Mouse (Mus musculus) intestine, embryonic 14.5 days (tissue): ENCODE data around the gene Cfd. TPM values are rescaled to one million over a fixed set of nuclear protein-coding genes. Genes with fewer than 3 reads are reported as not detected.

ENCODE experiments used
- ATAC-seq: fragments of 200-750 bp; cut with Nextera tagmentation; replicated peaks from 2 replicates; pipeline ENCODE4 v1.8.0; 2017; ENCODE audit warnings: low read depth, moderate number of reproducible peaks, moderate TSS enrichment, moderate library complexity; ENCODE audit not compliant: low FRiP score, low TSS enrichment
- DNase-seq: peaks from one replicate; pipeline ENCODE4 v3.0.0-alpha.2; 2018; ENCODE audit warnings: low spot score
- H3K27ac ChIP-seq: fragments of 300-500 bp; sonication (generic); 2 replicates; pipeline ENCODE4 v1.5.1; 2014; ENCODE audit warnings: low read depth, mild to moderate bottlenecking, control low read depth
- H3K27me3 ChIP-seq: fragments of 300-500 bp; sonication (generic); replicated peaks from 2 replicates; pipeline ENCODE4 v1.6.1; 2014; ENCODE audit warnings: low read length, control low read depth; ENCODE audit not compliant: control insufficient read depth, insufficient read depth
- H3K36me3 ChIP-seq: fragments of 300-500 bp; sonication (generic); 2 replicates; pipeline ENCODE4 v1.6.1; 2014; ENCODE audit warnings: low read length, control low read depth; ENCODE audit not compliant: control insufficient read depth, insufficient read depth
- H3K4me1 ChIP-seq: fragments of 300-500 bp; sonication (generic); replicated peaks from 2 replicates; pipeline ENCODE4 v1.6.1; 2014; ENCODE audit warnings: low read length, control low read depth, mixed read lengths; ENCODE audit not compliant: control insufficient read depth, insufficient read depth
- H3K4me2 ChIP-seq: fragments of 300-500 bp; sonication (generic); 2 replicates; pipeline ENCODE4 v1.6.1; 2014; ENCODE audit warnings: low read length
- H3K4me3 ChIP-seq: fragments of 300-500 bp; sonication (generic); 2 replicates; pipeline ENCODE4 v1.5.1; 2014; ENCODE audit warnings: low read depth, low read length, control low read depth, mixed read lengths
- H3K9ac ChIP-seq: fragments of 300-500 bp; sonication (generic); 2 replicates; pipeline ENCODE4 v1.6.1; 2014; ENCODE audit warnings: mild to moderate bottlenecking, low read length
- H3K9me3 ChIP-seq: fragments of 300-500 bp; sonication (generic); 2 replicates; pipeline ENCODE4 v1.6.1; 2016; ENCODE audit warnings: low read length, control low read depth; ENCODE audit not compliant: control insufficient read depth
- WGBS: fragments of 180-500 bp; shearing (Covaris S2); extraction: QIAGEN DNeasy Blood & Tissue Kit; methylation state at CpG from one replicate; pipeline ENCODE4 v1.1.7; 2014; 5-methylcytosine and 5-hydroxymethylcytosine counted together
- polyA plus RNA-seq: library from polyadenylated mRNA; unstranded; fragments of >200 nt; fragmentation: Nextera tagmentation; extraction: Ambion mirVana; gene quantifications from 2 replicates; pipeline ENCODE4 v1.2.1, GENCODE M21; 2014

The Cfd gene
- polyA plus RNA-seq, 1 experiment from 2014 or later, result not detected

- ATAC-seq, result no peak
- Histone ChIP-seq H3K9ac (no peak overlapping the region), H3K4me3 (no peak overlapping the region), H3K27ac (no peak overlapping the region), H3K4me2 (no peak overlapping the region), H3K36me3 (peaks cover 24% of the 10 kb centered on the region), H3K27me3 (peaks cover 19% of the 10 kb centered on the region), H3K4me1 (peaks cover 37% of the 10 kb centered on the region; the same call in 1 of the 2 replicates), H3K9me3 (no peaks in the 10 kb centered on the region)
- no peak for DNase-seq
- WGBS, result 70% methylated on average over 11 of the region's 11 CpGs
Observed at GRCm38 (mm10) chr10:79914131-79914947, 23.7 kb downstream of the Cfd start.

DNA sequence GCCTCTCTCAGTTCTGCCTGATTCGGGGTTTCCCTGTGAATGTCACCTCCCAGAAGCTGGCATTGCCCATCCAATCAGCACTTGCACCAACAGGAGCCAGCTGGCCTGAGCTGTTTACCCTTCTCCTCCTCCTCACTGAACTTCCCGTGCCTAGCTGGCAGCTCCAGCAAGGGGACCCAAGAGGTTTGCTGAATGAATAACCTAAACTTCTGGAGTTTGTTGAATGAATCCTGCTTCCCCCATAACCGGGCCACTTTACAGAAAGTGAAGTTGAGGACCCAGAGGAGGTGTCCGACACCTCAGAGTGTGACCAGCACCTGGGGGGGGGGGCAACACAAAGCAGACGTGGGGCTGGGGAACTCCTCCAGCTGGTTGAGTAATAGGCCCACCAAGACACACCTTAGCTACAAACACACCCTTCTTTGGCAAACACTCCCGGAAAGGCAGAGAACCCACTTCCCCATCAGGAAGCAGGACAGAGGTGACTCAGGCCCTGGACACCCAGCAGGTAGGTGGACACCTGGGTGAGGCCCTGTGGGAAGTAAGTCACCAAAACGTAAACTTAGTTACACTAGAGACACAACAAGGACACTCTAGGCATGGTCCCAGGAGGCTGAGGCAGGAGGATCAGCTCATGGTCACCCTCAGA, 24.4 kb downstream of the Cfd start:
- Histone ChIP-seq H3K9me3 (no peaks in the 10 kb centered on the region), H3K27ac (no peak overlapping the region), H3K36me3 (peaks cover 24% of the 10 kb centered on the region), H3K4me2 (peak overlapping the region; percentile 85), H3K27me3 (peaks cover 27% of the 10 kb centered on the region), H3K4me3 (no peak overlapping the region), H3K9ac (no peak overlapping the region), H3K4me1 (peaks cover 34% of the 10 kb centered on the region; the same call in 1 of the 2 replicates)
- 60% methylated on average over 7 of the region's 7 CpGs for WGBS
- no peak for ATAC-seq
- no peak for DNase-seq

GRCm38 (mm10) chr10:79916081-79916480, 25.4 kb downstream of the Cfd start:
- Histone ChIP-seq H3K4me3 (peak overlapping the region; percentile 61), H3K9me3 (no peaks in the 10 kb centered on the region), H3K4me2 (peak overlapping the region; percentile 85), H3K27ac (no peak overlapping the region), H3K9ac (peak overlapping the region; percentile 87), H3K36me3 (peaks cover 14% of the 10 kb centered on the region), H3K27me3 (peaks cover 37% of the 10 kb centered on the region), H3K4me1 (peaks cover 35% of the 10 kb centered on the region; the same call in 1 of the 2 replicates)
- WGBS, result 11% methylated on average over 8 of the region's 8 CpGs
- no peak for DNase-seq
- ATAC-seq, result no peak

DNA sequence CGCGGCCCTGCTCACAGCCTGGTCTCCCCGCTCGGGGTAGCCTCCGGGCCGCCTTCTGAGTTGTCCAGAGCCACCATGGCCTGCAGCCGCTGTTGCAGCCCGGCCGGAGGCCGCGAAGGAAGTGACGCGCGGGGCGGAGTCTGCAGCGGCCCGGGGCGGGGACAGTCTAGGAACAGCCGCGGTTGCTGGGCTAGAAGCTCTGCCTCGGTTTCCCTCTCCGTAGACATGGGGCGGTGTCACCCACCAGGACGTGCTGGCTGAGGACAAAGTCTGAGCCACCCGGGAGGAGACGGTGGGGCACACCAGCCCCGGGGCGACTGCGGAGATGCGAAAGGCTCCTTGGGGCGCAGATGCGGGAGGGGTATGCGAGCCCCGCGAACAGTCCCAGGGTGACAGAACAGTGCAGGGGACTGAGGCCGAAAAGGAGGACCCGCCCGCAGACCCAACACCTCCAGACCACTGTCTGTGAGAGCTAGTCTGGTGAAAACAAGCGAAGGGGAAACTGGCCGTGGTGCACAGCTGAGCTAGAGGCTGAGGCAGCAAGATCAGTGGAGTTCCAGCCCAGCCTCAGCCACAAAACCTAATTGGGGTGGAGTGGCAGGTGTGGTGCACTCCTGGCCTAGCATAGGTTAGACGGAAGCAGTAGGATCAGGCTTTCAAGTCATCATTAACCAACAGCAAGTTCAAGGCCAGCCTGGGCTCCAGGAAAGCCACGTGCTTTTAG, 26.3 kb downstream of the Cfd start, which contains the start of gene Kiss1r:
TSS of gene Kiss1r (plus strand) at position 164 of the 724 bp plus-strand sequence.
- Histone ChIP-seq H3K27me3 (peaks cover 45% of the 10 kb centered on the region), H3K4me3 (peak within 1 kb of the TSS; percentile 61), H3K4me1 (peaks cover 43% of the 10 kb centered on the region), H3K27ac (peak within 1 kb of the TSS; percentile 12), H3K9ac (peak within 1 kb of the TSS; percentile 87), H3K4me2 (peak within 1 kb of the TSS; percentile 85), H3K9me3 (no peaks in the 10 kb centered on the region), H3K36me3 (peaks cover 5% of the 10 kb centered on the region)
- DNase-seq (peak; percentile 94), ATAC-seq (peak; percentile 79)
- WGBS, result 2% methylated on average over 42 of the region's 42 CpGs

DNA sequence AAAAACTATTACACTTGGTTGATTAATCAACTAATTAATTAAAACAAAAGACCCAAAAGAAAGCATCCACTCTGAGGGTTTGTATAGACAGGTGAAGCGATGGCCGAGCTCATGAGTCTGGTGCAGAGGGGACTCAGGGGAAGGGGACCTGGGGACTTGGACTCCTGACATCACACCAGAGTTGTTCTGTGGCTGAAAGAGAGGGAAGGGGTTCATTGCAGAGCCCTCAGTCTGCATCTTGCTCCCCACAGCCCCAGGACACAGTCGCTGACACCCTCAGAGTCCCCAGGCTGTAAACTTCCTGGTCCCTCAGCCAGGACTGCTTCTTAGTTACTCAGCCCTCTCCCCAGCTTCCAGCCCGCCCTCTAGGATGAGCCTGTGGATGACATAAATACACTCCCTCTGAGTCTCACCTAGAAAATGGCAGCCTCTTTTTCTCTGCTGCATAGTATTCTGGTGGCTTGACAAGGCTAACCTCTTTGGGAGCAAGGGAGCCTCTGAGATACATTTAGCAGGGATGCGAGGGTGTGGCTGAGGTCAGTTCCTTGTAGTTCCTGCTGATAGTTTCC, 27.0 kb downstream of the Cfd start:
- Histone ChIP-seq H3K9ac (no peak overlapping the region), H3K4me3 (peak overlapping the region; percentile 61), H3K4me1 (peaks cover 43% of the 10 kb centered on the region), H3K9me3 (no peaks in the 10 kb centered on the region), H3K27ac (no peak overlapping the region), H3K27me3 (peaks cover 52% of the 10 kb centered on the region), H3K4me2 (peak overlapping the region; percentile 85), H3K36me3 (no peaks in the 10 kb centered on the region)
- no peak for DNase-seq
- WGBS, result 67% methylated on average over 5 of the region's 5 CpGs
- no peak for ATAC-seq

- DNase-seq, result no peak
- H3K4me3 ChIP-seq, result peak overlapping the region; percentile 15
Observed at GRCm38 (mm10) chr10:79918231-79919078, 27.8 kb downstream of the Cfd start.

DNA sequence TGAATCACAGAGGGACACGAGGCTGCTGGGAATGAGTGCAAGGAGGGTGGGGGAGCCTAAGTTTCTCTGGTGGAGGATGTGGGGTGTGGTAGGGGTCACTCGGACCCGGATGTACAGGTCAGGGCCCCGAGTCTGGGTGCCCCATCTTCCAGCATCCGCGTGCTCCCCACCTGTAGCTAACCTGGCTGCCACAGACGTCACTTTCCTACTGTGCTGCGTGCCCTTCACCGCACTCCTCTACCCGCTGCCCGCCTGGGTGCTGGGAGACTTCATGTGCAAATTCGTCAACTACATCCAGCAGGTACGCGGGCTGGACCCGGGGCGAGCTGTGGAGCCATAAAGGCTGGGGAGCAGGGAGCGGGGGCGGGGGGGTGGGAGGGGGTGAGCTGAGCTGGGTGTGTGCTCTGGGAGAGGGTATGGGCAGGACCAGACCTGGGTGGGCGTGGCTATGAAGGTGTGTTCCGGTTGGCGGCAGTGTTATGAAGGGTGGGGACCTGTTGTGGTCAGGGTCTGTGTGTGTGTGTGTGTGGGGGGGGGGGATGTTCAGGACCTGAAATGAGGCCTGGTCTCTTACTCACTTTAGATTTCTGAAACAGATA, 28.7 kb downstream of the Cfd start:
- WGBS, result 3% methylated on average over 21 of the region's 21 CpGs
- Histone ChIP-seq H3K4me3 (peak overlapping the region; percentile 2; the same call in 1 of the 2 replicates), H3K36me3 (no peaks in the 10 kb centered on the region), H3K4me1 (peaks cover 41% of the 10 kb centered on the region), H3K4me2 (peak overlapping the region; percentile 25), H3K27ac (no peak overlapping the region), H3K9ac (no peak overlapping the region), H3K9me3 (no peaks in the 10 kb centered on the region), H3K27me3 (peaks cover 57% of the 10 kb centered on the region)
- DNase-seq, result peak; percentile 56
- ATAC-seq, result no peak

More at GRCm38 (mm10) chr10:79918231-79919078, 27.8 kb downstream of the Cfd start:
- H3K9me3 ChIP-seq, result no peaks in the 10 kb centered on the region
- H3K4me1 ChIP-seq, result peaks cover 43% of the 10 kb centered on the region
- no peak overlapping the region for H3K27ac ChIP-seq
- H3K36me3 ChIP-seq, result no peaks in the 10 kb centered on the region
- H3K4me2 ChIP-seq, result peak overlapping the region; percentile 36
- no peak for ATAC-seq
- WGBS, result 11% methylated on average over 35 of the region's 35 CpGs
- H3K27me3 ChIP-seq, result peaks cover 57% of the 10 kb centered on the region
- 0 out of 2 replicates have a peak overlapping the region, but pooled peaks have one; percentile 5 for H3K9ac ChIP-seq
